Mouse (Mus musculus) small intestine, adult 2 months (tissue): ENCODE data around the gene Abca3.

Experiments used
- CTCF ChIP-seq: fragments of 200-500 bp; IDR thresholded peaks from 2 replicates; pipeline ENCODE4 v1.5.1; 2012; ENCODE audit warnings: low read depth, mild to moderate bottlenecking, control low read depth, inconsistent platforms, low read length, moderate library complexity, mixed read lengths; ENCODE audit not compliant: insufficient replicate concordance, insufficient read length; ENCODE audit errors: extremely low read depth
- POLR2A ChIP-seq: fragments of 200-500 bp; IDR thresholded peaks from 2 replicates; pipeline ENCODE4 v1.6.1; 2012; ENCODE audit warnings: low read depth, mild to moderate bottlenecking, control low read depth, inconsistent platforms, low read length, moderate library complexity

GRCm38 (mm10) chr17:24446590-24446989, 94.8 kb downstream of the Abca3 start:
- no peak for TF ChIP-seq POLR2A
- TF ChIP-seq CTCF = no peak
